In the genomic region with DNA sequence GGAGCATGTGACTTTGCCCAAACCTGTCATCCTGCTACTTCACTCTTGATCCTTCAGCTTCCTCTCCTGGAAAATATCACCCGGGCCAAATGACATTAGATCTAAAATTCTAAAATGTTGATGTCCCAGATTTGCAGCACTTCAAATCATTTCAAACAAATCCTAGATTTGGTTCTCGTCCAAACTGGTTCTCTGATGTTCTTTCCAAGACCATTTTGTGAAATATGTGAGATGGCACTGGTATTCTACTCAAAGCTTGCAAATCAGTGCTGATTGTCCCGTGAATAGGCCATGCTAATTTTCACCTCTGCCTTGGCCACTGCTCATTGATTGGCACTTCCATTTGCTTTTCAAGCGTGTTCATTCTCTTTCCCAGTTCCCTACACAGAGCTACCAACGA, we compare ENCODE assay signal across 17 mouse cellular contexts.
DNase-seq lines count a peak whose midpoint lies in the region; ATAC-seq lines count a peak whose summit lies in the region.
"Had no signal": no experiment of that assay in that cellular context is flagged by ENCODE, and none has a peak within 500 bp of the region (broad histone marks: within the 10 kb centered on the region; RNA-seq: fewer than 3 reads in every experiment).

No protein-coding gene starts in this region.

- no peak for DNase-seq in frontal cortex, adult 2 months (ENCODE audit: extremely low spot score in 1 of 2, low spot score in 1 of 2)
- DNase-seq in Muller cell, postnatal 12 days (ENCODE audit: inconsistent ontology term): peak; percentile 36
- peak; percentile 35 for DNase-seq in telencephalon, adult 2 months (ENCODE audit: low read depth, low spot score)
- DNase-seq in spleen, postnatal 10 days (ENCODE audit: low spot score in 2 of 2): no peak
- DNase-seq: adrenal gland, adult 2 months; adrenal gland, postnatal 10 days; adrenal gland, postnatal 25 days; B cell, adult 2 months; cerebellum, adult 11-12 months; cerebellum, adult 2 months; cerebellum, adult 9-10 months; cerebellum, postnatal 10 days; cerebellum, postnatal 25 days had no signal

- peak; percentile 55 for ATAC-seq in frontal cortex, adult (ENCODE audit: low TSS enrichment)
- ATAC-seq: CD4-positive, CD25-positive, alpha-beta regulatory T cell, adult 4 months; forebrain, embryonic 14.5 days; forebrain, embryonic 16.5 days had no signal

Comparison
In these comparisons a context has a peak if more than half of its experiments do, and no peak if none do; other contexts are left out.
1. DNase-seq: peak in Muller cell, postnatal 12 days (single experiment) and telencephalon, adult 2 months (single experiment); none in frontal cortex, adult 2 months (0 of 2) and spleen, postnatal 10 days (0 of 2).